Comparison of ENCODE assay signal across 22 mouse cellular contexts in genomic region chr2:169412361-169412760, GRCm38 (mm10).
DNase-seq lines count a peak whose midpoint lies in the region; ATAC-seq and TF ChIP-seq lines count a peak whose summit lies in the region.
"Had no signal": no experiment of that assay in that cellular context is flagged by ENCODE, and none has a peak within 500 bp of the region (broad histone marks: within the 10 kb centered on the region; RNA-seq: fewer than 3 reads in every experiment).

No protein-coding gene starts in this region.

- H3K9ac ChIP-seq in hindbrain, embryonic 14.5 days: no peak overlapping the region
- no peak overlapping the region for H3K9ac ChIP-seq in neural tube, embryonic 13.5 days
- H3K9ac ChIP-seq in neural tube, embryonic 14.5 days (replicated peaks; ENCODE audit: low read depth, low read length): no peak overlapping the region
- H3K9ac ChIP-seq in lung, postnatal 0 days (replicated peaks; ENCODE audit: low read depth): no peak overlapping the region
- H3K9ac ChIP-seq: limb, embryonic 15.5 days; liver, embryonic 14.5 days; lung, embryonic 14.5 days; midbrain, embryonic 12.5 days had no signal

- TF ChIP-seq CTCF in lung, postnatal 0 days (IDR thresholded peaks at IDR 0.05): no peak

- H3K4me3 ChIP-seq in hindbrain, embryonic 14.5 days (replicated peaks; ENCODE audit: low read length): no peak overlapping the region
- no peak overlapping the region for H3K4me3 ChIP-seq in hindbrain, embryonic 10.5 days
- no peak overlapping the region for H3K4me3 ChIP-seq in neural tube, embryonic 13.5 days
- no peak overlapping the region for H3K4me3 ChIP-seq in neural tube, embryonic 14.5 days (ENCODE audit: low read depth, low read length)
- H3K4me3 ChIP-seq in lung, postnatal 0 days (ENCODE audit: low read depth, low read length): no peak overlapping the region
- H3K4me3 ChIP-seq: embryonic facial prominence, embryonic 10.5 days; limb, embryonic 15.5 days; midbrain, embryonic 12.5 days had no signal

- no peaks in the 10 kb centered on the region for H3K4me1 ChIP-seq in hindbrain, embryonic 14.5 days (replicated peaks; ENCODE audit: control insufficient read depth, insufficient read depth, low read length)
- H3K4me1 ChIP-seq in hindbrain, embryonic 10.5 days (replicated peaks): 0 out of 2 replicates have a peak, but pooled peaks cover 5% of the 10 kb centered on the region
- peaks cover 20% of the 10 kb centered on the region for H3K4me1 ChIP-seq in neural tube, embryonic 13.5 days (replicated peaks)
- H3K4me1 ChIP-seq in neural tube, embryonic 14.5 days (ENCODE audit: control insufficient read depth, insufficient read depth, low read length): no peaks in the 10 kb centered on the region
- no peaks in the 10 kb centered on the region for H3K4me1 ChIP-seq in lung, postnatal 0 days (ENCODE audit: insufficient read depth, low read depth, low read length)
- H3K4me1 ChIP-seq: embryonic facial prominence, embryonic 10.5 days; limb, embryonic 15.5 days; midbrain, embryonic 12.5 days had no signal

- ATAC-seq in hindbrain, embryonic 14.5 days (ENCODE audit: low FRiP score): no peak
- ATAC-seq in neural tube, embryonic 13.5 days (ENCODE audit: low read depth): no peak
- no peak for ATAC-seq in neural tube, embryonic 14.5 days (ENCODE audit: low read depth)
- ATAC-seq in megakaryocyte, adult 5-6 weeks (ENCODE audit: poor library complexity, severe bottlenecking): no peak
- ATAC-seq in lung, postnatal 0 days: no peak
- ATAC-seq: inflammation-experienced regulatory T-cells, adult 6 months; Patski had no signal

- H3K27me3 ChIP-seq in hindbrain, embryonic 14.5 days (ENCODE audit: control insufficient read depth, insufficient read depth, low read length): no peaks in the 10 kb centered on the region
- no peaks in the 10 kb centered on the region for H3K27me3 ChIP-seq in hindbrain, embryonic 10.5 days (ENCODE audit: insufficient read depth, poor library complexity, severe bottlenecking)
- H3K27me3 ChIP-seq in neural tube, embryonic 13.5 days: no peaks in the 10 kb centered on the region
- no peaks in the 10 kb centered on the region for H3K27me3 ChIP-seq in neural tube, embryonic 14.5 days (ENCODE audit: control insufficient read depth, insufficient read depth, low read length)
- no peaks in the 10 kb centered on the region for H3K27me3 ChIP-seq in lung, postnatal 0 days (replicated peaks; ENCODE audit: insufficient read depth, low read length)
- H3K27me3 ChIP-seq: midbrain, embryonic 12.5 days; Patski had no signal

- TF ChIP-seq EP300 in lung, postnatal 0 days (IDR thresholded peaks at IDR 0.05): no peak

- no peaks in the 10 kb centered on the region for H3K36me3 ChIP-seq in hindbrain, embryonic 14.5 days (replicated peaks; ENCODE audit: control insufficient read depth, insufficient read depth)
- H3K36me3 ChIP-seq in hindbrain, embryonic 10.5 days: no peaks in the 10 kb centered on the region
- no peaks in the 10 kb centered on the region for H3K36me3 ChIP-seq in neural tube, embryonic 13.5 days
- H3K36me3 ChIP-seq in neural tube, embryonic 14.5 days (ENCODE audit: control insufficient read depth, insufficient read depth, low read length): no peaks in the 10 kb centered on the region
- no peaks in the 10 kb centered on the region for H3K36me3 ChIP-seq in lung, postnatal 0 days (ENCODE audit: insufficient read depth, low read length)
- H3K36me3 ChIP-seq: embryonic facial prominence, embryonic 10.5 days; limb, embryonic 15.5 days; midbrain, embryonic 12.5 days had no signal

- H3K27ac ChIP-seq in hindbrain, embryonic 14.5 days: 0 out of 2 replicates have a peak overlapping the region, but pooled peaks have one; percentile 9
- no peak overlapping the region for H3K27ac ChIP-seq in hindbrain, embryonic 10.5 days
- H3K27ac ChIP-seq in neural tube, embryonic 13.5 days (replicated peaks): peak overlapping the region; percentile 61
- 0 out of 2 replicates have a peak overlapping the region, but pooled peaks have one; percentile 23 for H3K27ac ChIP-seq in neural tube, embryonic 14.5 days (ENCODE audit: low read depth, low read length)
- no peak overlapping the region for H3K27ac ChIP-seq in lung, postnatal 0 days (ENCODE audit: low read length)
- H3K27ac ChIP-seq: embryonic facial prominence, embryonic 10.5 days; limb, embryonic 15.5 days; liver, embryonic 14.5 days; macrophage; midbrain, embryonic 12.5 days had no signal

- 47% methylated on average over 6 of the region's 6 CpGs for WGBS in hindbrain, embryonic 14.5 days
- WGBS in hindbrain, embryonic 10.5 days: 88% methylated on average over 6 of the region's 6 CpGs
- whole genome bisulfite sequencing in neural tube, embryonic 13.5 days: 53% methylated on average over 6 of the region's 6 CpGs
- WGBS in neural tube, embryonic 14.5 days: 56% methylated on average over 6 of the region's 6 CpGs
- 75% methylated on average over 6 of the region's 6 CpGs for WGBS in lung, postnatal 0 days

- DNase-seq in hindbrain, embryonic 14.5 days (ENCODE audit: low spot score): no peak
- DNase-seq in hindbrain, embryonic 10.5 days (ENCODE audit: low spot score): no peak
- DNase-seq in neural tube, embryonic 10.5 days (ENCODE audit: extremely low spot score, low spot score): no peak
- no peak for DNase-seq in lung, postnatal 0 days (ENCODE audit: low spot score)
- DNase-seq: adrenal gland, postnatal 36 days; cerebellum, adult 11-12 months; cerebellum, postnatal 10 days; kidney, adult 18-20 months; kidney, postnatal 4 days; lung, embryonic 14.5 days; right cerebral cortex, postnatal 14 days; spleen, adult 18-20 months had no signal

- no peaks in the 10 kb centered on the region for H3K9me3 ChIP-seq in hindbrain, embryonic 14.5 days (ENCODE audit: control insufficient read depth, low read length)
- H3K9me3 ChIP-seq in hindbrain, embryonic 10.5 days: peaks cover 2% of the 10 kb centered on the region; the same call in 1 of the 2 replicates
- H3K9me3 ChIP-seq in neural tube, embryonic 13.5 days: no peaks in the 10 kb centered on the region
- no peaks in the 10 kb centered on the region for H3K9me3 ChIP-seq in neural tube, embryonic 14.5 days (ENCODE audit: control insufficient read depth, low read length)
- H3K9me3 ChIP-seq in lung, postnatal 0 days (ENCODE audit: low read length): no peaks in the 10 kb centered on the region
- H3K9me3 ChIP-seq: embryonic facial prominence, embryonic 10.5 days; limb, embryonic 15.5 days; midbrain, embryonic 12.5 days had no signal

- no peak overlapping the region for H3K4me2 ChIP-seq in hindbrain, embryonic 14.5 days (replicated peaks)
- no peak overlapping the region for H3K4me2 ChIP-seq in neural tube, embryonic 13.5 days
- no peak overlapping the region for H3K4me2 ChIP-seq in neural tube, embryonic 14.5 days (ENCODE audit: low read depth, low read length)
- no peak overlapping the region for H3K4me2 ChIP-seq in lung, postnatal 0 days (replicated peaks; ENCODE audit: low read depth, low read length)
- H3K4me2 ChIP-seq: limb, embryonic 15.5 days; lung, embryonic 14.5 days; midbrain, embryonic 12.5 days had no signal

Comparison
In these comparisons a context has a peak if more than half of its experiments do, and no peak if none do; other contexts are left out.
1. H3K27ac ChIP-seq: peak in hindbrain, embryonic 14.5 days (single experiment), neural tube, embryonic 13.5 days (single experiment) and neural tube, embryonic 14.5 days (single experiment); none in hindbrain, embryonic 10.5 days (single experiment) and lung, postnatal 0 days (single experiment).